Mouse (Mus musculus) gastrocnemius, postnatal 4 days (tissue): Measurements from ENCODE around the gene Mt3. TPM values are rescaled to one million over a fixed set of nuclear protein-coding genes. Genes with fewer than 3 reads are reported as not detected.
"Not testable (repeated sequence)": the region's sequence is repeated elsewhere in the genome, so short reads cannot be mapped to it uniquely, and the experiment has no call there.

Experiments
- DNase-seq, 2 experiments: peaks; one replicate each; pipeline ENCODE4 v3.0.0; 2021 to 2022; ENCODE audit warnings: low spot score in 2 of 2, mixed read lengths in 2 of 2
- total RNA-seq, 2 experiments: library from RNA; stranded (reverse); gene quantifications; 2 replicates each; pipeline ENCODE4 v1.2.3; 2021

The Mt3 gene
- total RNA-seq, 2 experiments from 2014 or later, result 11.4 to 18.3 TPM

GRCm38 (mm10) chr8:94148236-94148635 is 4.2 kb upstream of the Mt3 start:
- DNase-seq, result no peak

- DNase-seq, result no peak
Measured at GRCm38 (mm10) chr8:94150925-94151324, 1.5 kb upstream of the Mt3 start.

GRCm38 (mm10) chr8:94153451-94153850 is 1.0 kb downstream of the Mt3 start:
- no peak for DNase-seq

GRCm38 (mm10) chr8:94154537-94154936 is 2.1 kb downstream of the Mt3 start:
- no peak for DNase-seq

- no peak for DNase-seq
Measured at GRCm38 (mm10) chr8:94156092-94156491, 3.7 kb downstream of the Mt3 start.

GRCm38 (mm10) chr8:94165772-94166171 is 13.4 kb downstream of the Mt3 start:
- not testable (repeated sequence) for DNase-seq

- DNase-seq, result peak; percentile 80 to 82
Measured at GRCm38 (mm10) chr8:94167244-94167643, 14.8 kb downstream of the Mt3 start.

- DNase-seq, result no peak
Measured at GRCm38 (mm10) chr8:94169547-94169946, 17.1 kb downstream of the Mt3 start.

- DNase-seq, result peak in 1 of 2 experiments; percentile 36
Measured at GRCm38 (mm10) chr8:94171321-94171755, 18.9 kb downstream of the Mt3 start.

GRCm38 (mm10) chr8:94172075-94172808 is 19.8 kb downstream of the Mt3 start, which contains the start of gene Mt2:
TSS of gene Mt2 (plus strand) at chr8:94172664.
- peak; percentile 60 to 84 for DNase-seq

- peak in 1 of 2 experiments; percentile 28 for DNase-seq
Measured at GRCm38 (mm10) chr8:94172809-94173732, 20.7 kb downstream of the Mt3 start.

GRCm38 (mm10) chr8:94173848-94174403 is 21.5 kb downstream of the Mt3 start:
- DNase-seq, result no peak

- DNase-seq, result no peak
Measured at GRCm38 (mm10) chr8:94174619-94175213, 22.3 kb downstream of the Mt3 start.

GRCm38 (mm10) chr8:94177716-94178390 is 25.4 kb downstream of the Mt3 start:
- no peak for DNase-seq

GRCm38 (mm10) chr8:94178857-94179712 is 26.7 kb downstream of the Mt3 start, which contains the start of gene Mt1:
TSS of gene Mt1 (plus strand) at chr8:94179082.
- DNase-seq, result peak; percentile 66 to 88

- DNase-seq, result no peak
Measured at GRCm38 (mm10) chr8:94179713-94180560, 27.5 kb downstream of the Mt3 start.

- DNase-seq, result no peak
Measured at GRCm38 (mm10) chr8:94180561-94180908, 28.1 kb downstream of the Mt3 start.

- no peak for DNase-seq
Measured at GRCm38 (mm10) chr8:94182055-94182929, 29.9 kb downstream of the Mt3 start.
